Mouse (Mus musculus) forebrain, embryonic 13.5 days (tissue): ENCODE measurements around the gene Pdzrn3. TPM values are rescaled to one million over a fixed set of nuclear protein-coding genes. Genes with fewer than 3 reads are reported as not detected.

Experiments used
- ATAC-seq: fragments of 200-750 bp; cut with Nextera tagmentation; 2 replicates; pipeline ENCODE4 v1.8.0; 2017
- H3K27ac ChIP-seq: fragments of 300-500 bp; sonication (generic); 2 replicates; pipeline ENCODE4 v1.5.1; 2015; ENCODE audit warnings: inconsistent platforms, mild to moderate bottlenecking, moderate library complexity
- H3K27me3 ChIP-seq: fragments of 300-500 bp; sonication (generic); 2 replicates; pipeline ENCODE4 v1.6.1; 2015; ENCODE audit warnings: mild to moderate bottlenecking, inconsistent platforms
- H3K36me3 ChIP-seq: fragments of 300-500 bp; sonication (generic); 2 replicates; pipeline ENCODE4 v1.6.1; 2015; ENCODE audit warnings: mild to moderate bottlenecking, inconsistent platforms; ENCODE audit not compliant: poor library complexity, severe bottlenecking
- H3K4me1 ChIP-seq: fragments of 300-500 bp; sonication (generic); 2 replicates; pipeline ENCODE4 v1.6.1; 2015; ENCODE audit warnings: inconsistent platforms
- H3K4me2 ChIP-seq: fragments of 300-500 bp; sonication (generic); 2 replicates; pipeline ENCODE4 v1.6.1; 2015; ENCODE audit warnings: inconsistent platforms, mild to moderate bottlenecking, moderate library complexity
- H3K4me3 ChIP-seq: fragments of 300-500 bp; sonication (generic); 2 replicates; pipeline ENCODE4 v1.5.1; 2015; ENCODE audit warnings: mild to moderate bottlenecking, inconsistent platforms
- H3K9ac ChIP-seq: fragments of 300-500 bp; sonication (generic); 2 replicates; pipeline ENCODE4 v1.6.1; 2015; ENCODE audit warnings: mild to moderate bottlenecking, inconsistent platforms
- H3K9me3 ChIP-seq: fragments of 300-500 bp; sonication (generic); replicated peaks from 2 replicates; pipeline ENCODE4 v1.6.1; 2016; ENCODE audit warnings: inconsistent platforms
- WGBS: fragments of 180-500 bp; shearing (Covaris S2); methylation state at CpG from one replicate; pipeline ENCODE4 v1.1.7; 2015; 5-methylcytosine and 5-hydroxymethylcytosine counted together
- polyA plus RNA-seq: library from polyadenylated mRNA; unstranded; fragments of >200 nt; fragmentation: Nextera tagmentation; extraction: Ambion mirVana; gene quantifications from 2 replicates; pipeline ENCODE4 v1.2.1, GENCODE M21; 2015

Gene Pdzrn3
- polyA plus RNA-seq: 11.3 and 13.1 TPM in 2 replicates

DNA sequence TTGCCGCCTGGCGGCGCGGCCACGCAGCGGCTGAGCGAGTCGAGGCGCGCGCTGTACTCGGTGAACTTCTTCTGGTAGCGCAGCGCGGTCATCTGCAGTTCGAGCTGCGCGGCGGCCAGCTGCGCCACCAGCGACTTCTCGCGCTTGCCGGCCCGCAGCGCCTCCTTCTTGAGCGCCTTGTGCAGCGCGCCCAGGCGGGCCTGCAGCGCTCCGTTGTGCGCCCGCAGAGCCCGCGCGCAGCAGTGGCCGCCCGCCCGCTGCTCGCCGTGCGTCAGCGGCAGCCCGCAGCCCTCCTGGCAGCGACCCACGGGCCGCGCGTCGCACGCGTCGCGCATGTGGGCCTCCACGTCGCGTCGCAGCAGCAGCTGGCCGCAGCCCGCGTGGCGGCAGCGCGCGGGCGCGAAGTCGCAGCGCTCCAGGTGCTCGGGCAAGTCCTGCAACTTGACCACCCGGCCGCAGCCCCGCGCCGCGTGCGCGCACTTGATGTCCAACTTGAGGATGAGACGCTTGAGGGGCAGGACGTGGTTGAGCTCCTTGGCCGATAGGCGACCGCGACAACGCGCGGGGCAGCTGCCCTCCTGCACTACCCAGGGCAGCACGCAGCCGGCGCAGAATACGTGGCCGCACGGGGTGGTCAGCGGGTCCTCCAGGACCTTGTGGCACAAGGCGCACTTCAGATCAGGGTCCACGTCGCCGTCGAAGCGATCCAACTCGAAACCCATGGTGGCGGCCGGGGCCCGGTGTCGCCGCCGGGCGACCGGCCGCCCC, at the start of gene Pdzrn3:
Gene Pdzrn3, minus strand, starts transcription at position 731 of the 768 bp plus-strand sequence.
- H3K9me3 ChIP-seq: no peaks in the 10 kb centered on the region
- under 1% methylated on average over 98 of the region's 111 CpGs for WGBS
- H3K27ac ChIP-seq: peak within 1 kb of the TSS; percentile 58
- peaks cover 33% of the 10 kb centered on the region for H3K27me3 ChIP-seq
- peaks cover 36% of the 10 kb centered on the region for H3K4me1 ChIP-seq
- no peaks in the 10 kb centered on the region for H3K36me3 ChIP-seq
- H3K4me3 ChIP-seq: peak within 1 kb of the TSS; percentile 58
- peak; percentile 76 for ATAC-seq
- H3K9ac ChIP-seq: peak within 1 kb of the TSS; percentile 68
- H3K4me2 ChIP-seq: peak within 1 kb of the TSS; percentile 98

GRCm38 (mm10) chr6:101427296-101427695, 49.6 kb upstream of the Pdzrn3 start:
- peaks cover 7% of the 10 kb centered on the region for H3K27me3 ChIP-seq
- no peak for ATAC-seq
- no peak overlapping the region for H3K9ac ChIP-seq
- no peak overlapping the region for H3K4me2 ChIP-seq
- no peaks in the 10 kb centered on the region for H3K36me3 ChIP-seq
- no peaks in the 10 kb centered on the region for H3K9me3 ChIP-seq
- no peak overlapping the region for H3K27ac ChIP-seq
- H3K4me3 ChIP-seq: no peak overlapping the region
- WGBS: 89% methylated on average over 3 of the region's 3 CpGs
- H3K4me1 ChIP-seq: peaks cover 15% of the 10 kb centered on the region

- 33% methylated on average over 4 of the region's 4 CpGs for WGBS
- no peaks in the 10 kb centered on the region for H3K36me3 ChIP-seq
- peak; percentile 68 for ATAC-seq
- H3K27me3 ChIP-seq: peaks cover 7% of the 10 kb centered on the region
- peaks cover 22% of the 10 kb centered on the region for H3K4me1 ChIP-seq
- no peak overlapping the region for H3K4me2 ChIP-seq
- no peak overlapping the region for H3K27ac ChIP-seq
- no peak overlapping the region for H3K4me3 ChIP-seq
- no peaks in the 10 kb centered on the region for H3K9me3 ChIP-seq
- H3K9ac ChIP-seq: no peak overlapping the region
Measured at GRCm38 (mm10) chr6:101426301-101426700, 48.6 kb upstream of the Pdzrn3 start.

- no peak overlapping the region for H3K27ac ChIP-seq
- no peaks in the 10 kb centered on the region for H3K9me3 ChIP-seq
- no peaks in the 10 kb centered on the region for H3K36me3 ChIP-seq
- H3K9ac ChIP-seq: no peak overlapping the region
- no peak overlapping the region for H3K4me3 ChIP-seq
- ATAC-seq: peak; percentile 70
- peaks cover 12% of the 10 kb centered on the region for H3K27me3 ChIP-seq
- H3K4me1 ChIP-seq: peaks cover 22% of the 10 kb centered on the region
- no peak overlapping the region for H3K4me2 ChIP-seq
- 34% methylated on average over 10 of the region's 10 CpGs for WGBS
Measured at GRCm38 (mm10) chr6:101422084-101422954, 44.6 kb upstream of the Pdzrn3 start.

GRCm38 (mm10) chr6:101418213-101418612, 40.5 kb upstream of the Pdzrn3 start:
- no peaks in the 10 kb centered on the region for H3K9me3 ChIP-seq
- no peak overlapping the region for H3K9ac ChIP-seq
- H3K4me3 ChIP-seq: no peak overlapping the region
- H3K4me2 ChIP-seq: no peak overlapping the region
- no peaks in the 10 kb centered on the region for H3K36me3 ChIP-seq
- peaks cover 11% of the 10 kb centered on the region for H3K4me1 ChIP-seq
- no peak for ATAC-seq
- H3K27me3 ChIP-seq: peaks cover 5% of the 10 kb centered on the region; the same call in 1 of the 2 replicates
- no peak overlapping the region for H3K27ac ChIP-seq
- 68% methylated on average over 5 of the region's 5 CpGs for WGBS

DNA sequence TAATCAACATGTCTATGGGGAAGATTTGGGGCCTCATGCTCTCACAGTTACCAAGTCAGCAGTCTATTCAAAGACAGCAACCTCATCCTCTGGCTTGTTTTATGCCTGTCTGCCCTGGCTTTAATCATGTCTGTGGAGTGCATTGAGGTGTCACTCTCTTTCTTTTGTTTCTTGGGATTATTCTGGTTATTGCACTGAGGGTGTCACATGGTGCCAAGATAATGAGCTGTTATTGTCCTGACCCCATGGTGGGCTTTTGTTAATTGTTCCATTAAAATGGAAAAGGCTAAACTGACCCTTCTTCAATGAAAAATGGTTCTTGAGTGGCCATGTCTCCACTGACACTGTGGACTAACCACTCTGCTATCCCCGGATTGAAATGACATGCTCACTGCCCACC, 34.0 kb upstream of the Pdzrn3 start:
- no peak; the same call in 1 of the 2 replicates for ATAC-seq

GRCm38 (mm10) chr6:101411064-101411463, 33.4 kb upstream of the Pdzrn3 start:
- Histone ChIP-seq H3K4me1 (0 out of 2 replicates have a peak, but pooled peaks cover 4% of the 10 kb centered on the region), H3K9me3 (no peaks in the 10 kb centered on the region), H3K9ac (no peak overlapping the region), H3K27ac (no peak overlapping the region), H3K27me3 (no peaks in the 10 kb centered on the region), H3K4me3 (no peak overlapping the region), H3K36me3 (no peaks in the 10 kb centered on the region), H3K4me2 (no peak overlapping the region)
- no peak for ATAC-seq
- 24% methylated on average over 2 of the region's 2 CpGs for WGBS

More for the DNA sequence above, 34.0 kb upstream of the Pdzrn3 start:
- no peaks in the 10 kb centered on the region for H3K9me3 ChIP-seq
- no peak overlapping the region for H3K4me3 ChIP-seq
- no peaks in the 10 kb centered on the region for H3K27me3 ChIP-seq
- no peak overlapping the region for H3K27ac ChIP-seq
- H3K9ac ChIP-seq: no peak overlapping the region
- no peaks in the 10 kb centered on the region for H3K36me3 ChIP-seq
- no peak overlapping the region for H3K4me2 ChIP-seq
- 0 out of 2 replicates have a peak, but pooled peaks cover 4% of the 10 kb centered on the region for H3K4me1 ChIP-seq
- 12% methylated on average over 1 of the region's 1 CpGs for WGBS

GRCm38 (mm10) chr6:101396711-101397110, 19.0 kb upstream of the Pdzrn3 start:
- ATAC-seq: no peak

DNA sequence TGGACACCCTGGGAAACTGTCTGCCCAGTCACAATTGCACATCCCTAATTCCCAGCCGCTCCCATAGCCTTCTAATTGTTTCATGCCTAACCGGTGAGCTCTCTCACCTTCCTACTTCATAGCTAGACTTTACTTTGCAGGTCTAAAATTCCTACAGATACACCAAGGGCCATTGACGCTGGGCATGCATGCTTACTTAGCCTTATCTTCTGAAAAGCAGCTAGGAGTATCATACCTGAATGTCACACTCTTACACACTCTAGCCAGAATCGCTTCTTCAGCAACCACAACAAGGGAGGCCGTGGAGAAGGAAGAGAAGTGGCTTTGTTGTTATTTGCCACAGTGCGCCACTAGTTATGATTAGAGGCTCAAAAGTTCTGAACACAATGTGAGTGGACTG, 18.2 kb upstream of the Pdzrn3 start:
- Histone ChIP-seq H3K4me1 (no peaks in the 10 kb centered on the region), H3K9ac (no peak overlapping the region), H3K9me3 (no peaks in the 10 kb centered on the region), H3K36me3 (no peaks in the 10 kb centered on the region), H3K4me2 (no peak overlapping the region), H3K4me3 (no peak overlapping the region), H3K27me3 (no peaks in the 10 kb centered on the region), H3K27ac (no peak overlapping the region)
- 92% methylated on average over 6 of the region's 6 CpGs for WGBS
- no peak for ATAC-seq

More at GRCm38 (mm10) chr6:101396711-101397110, 19.0 kb upstream of the Pdzrn3 start:
- H3K27me3 ChIP-seq: no peaks in the 10 kb centered on the region
- H3K36me3 ChIP-seq: no peaks in the 10 kb centered on the region
- no peaks in the 10 kb centered on the region for H3K4me1 ChIP-seq
- H3K4me3 ChIP-seq: no peak overlapping the region
- no peak overlapping the region for H3K9ac ChIP-seq
- no peak overlapping the region for H3K27ac ChIP-seq
- H3K9me3 ChIP-seq: no peaks in the 10 kb centered on the region
- 83% methylated on average over 4 of the region's 4 CpGs for WGBS
- H3K4me2 ChIP-seq: no peak overlapping the region

- H3K27ac ChIP-seq: no peak overlapping the region
- no peaks in the 10 kb centered on the region for H3K9me3 ChIP-seq
- no peak overlapping the region for H3K4me3 ChIP-seq
- no peak for ATAC-seq
- no peak overlapping the region for H3K4me2 ChIP-seq
- no peaks in the 10 kb centered on the region for H3K36me3 ChIP-seq
- no peaks in the 10 kb centered on the region for H3K27me3 ChIP-seq
- H3K4me1 ChIP-seq: no peaks in the 10 kb centered on the region
- WGBS: 85% methylated on average over 2 of the region's 2 CpGs
- no peak overlapping the region for H3K9ac ChIP-seq
Measured at GRCm38 (mm10) chr6:101392801-101393117, 15.1 kb upstream of the Pdzrn3 start.

DNA sequence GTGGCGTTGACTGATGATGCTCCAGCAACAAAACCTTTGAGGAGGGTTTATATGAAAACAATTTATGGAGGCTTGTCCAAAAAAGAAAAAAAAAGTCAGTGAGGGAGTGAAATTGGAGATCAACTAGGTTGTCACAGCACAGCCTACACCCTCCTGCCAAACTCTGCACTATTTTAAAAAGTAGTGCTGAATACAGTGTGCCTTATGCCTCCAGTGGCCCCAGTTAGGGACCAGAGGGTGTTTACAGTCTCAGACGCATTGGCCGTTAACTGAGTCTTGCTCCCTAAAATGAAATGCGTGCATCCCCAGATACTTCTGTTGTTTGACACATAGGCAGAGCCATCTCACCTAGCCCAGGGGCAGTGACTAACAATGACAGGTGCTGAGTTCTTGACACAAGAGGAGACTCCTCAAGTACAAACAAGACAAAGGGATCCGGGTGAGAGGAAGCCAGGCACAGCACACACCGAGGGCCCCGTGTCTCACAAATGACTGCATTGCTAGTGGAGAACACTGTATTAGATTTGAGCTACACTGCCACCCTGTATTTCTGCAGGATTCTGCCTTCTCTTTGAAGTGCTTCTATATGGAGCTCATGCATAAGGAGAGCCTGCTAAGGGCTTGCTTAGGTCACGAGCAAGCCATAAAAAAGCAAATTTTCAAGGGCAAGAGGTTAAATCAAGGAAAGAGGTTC, 14.6 kb upstream of the Pdzrn3 start:
- H3K9ac ChIP-seq: no peak overlapping the region
- H3K4me2 ChIP-seq: no peak overlapping the region
- no peak for ATAC-seq
- H3K27ac ChIP-seq: no peak overlapping the region
- no peaks in the 10 kb centered on the region for H3K27me3 ChIP-seq
- no peaks in the 10 kb centered on the region for H3K9me3 ChIP-seq
- no peaks in the 10 kb centered on the region for H3K36me3 ChIP-seq
- H3K4me1 ChIP-seq: no peaks in the 10 kb centered on the region
- no peak overlapping the region for H3K4me3 ChIP-seq
- WGBS: 88% methylated on average over 8 of the region's 8 CpGs

DNA sequence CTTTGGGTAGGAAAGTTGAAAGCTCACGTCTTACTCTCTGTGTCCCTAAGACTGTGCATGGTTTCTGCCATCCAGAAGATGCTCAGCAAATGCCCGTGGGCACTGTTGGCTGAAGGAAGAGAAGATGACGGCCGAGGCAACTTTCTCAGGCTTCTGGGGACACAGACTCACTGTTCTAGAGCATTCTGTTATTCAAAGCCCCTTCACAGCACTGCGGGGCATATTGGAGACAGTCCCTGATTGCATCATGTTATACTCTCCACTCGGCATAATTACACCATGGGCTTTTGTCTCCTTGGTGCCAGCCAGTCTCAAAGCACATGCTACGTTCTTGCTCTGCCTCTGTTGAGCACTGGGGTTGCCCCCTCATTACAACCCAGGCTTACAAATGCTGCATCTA, 7.8 kb upstream of the Pdzrn3 start:
- H3K27me3 ChIP-seq: peaks cover 11% of the 10 kb centered on the region
- H3K36me3 ChIP-seq: no peaks in the 10 kb centered on the region
- H3K9me3 ChIP-seq: no peaks in the 10 kb centered on the region
- no peak overlapping the region for H3K9ac ChIP-seq
- WGBS: 59% methylated on average over 7 of the region's 7 CpGs
- no peak overlapping the region for H3K4me3 ChIP-seq
- ATAC-seq: peak; percentile 78
- H3K27ac ChIP-seq: no peak overlapping the region
- H3K4me2 ChIP-seq: no peak overlapping the region
- H3K4me1 ChIP-seq: peaks cover 3% of the 10 kb centered on the region; the same call in 1 of the 2 replicates
